Mouse (Mus musculus): Measurements from ENCODE around the gene Acap1. TPM values are rescaled to one million over a fixed set of nuclear protein-coding genes. Genes with fewer than 3 reads are reported as not detected.
"Not testable (repeated sequence)": the region's sequence is repeated elsewhere in the genome, so short reads cannot be mapped to it uniquely, and the experiment has no call there.

Gene Acap1
- polyA plus RNA-seq, 1 experiment from 2014 or later: 0.52 TPM

GRCm38 (mm10) chr11:69933066-69933465 is 37.7 kb upstream of the Acap1 start:
- no peak overlapping the region for H3K4me3 ChIP-seq
- H3K27me3 ChIP-seq: peaks cover 16% of the 10 kb centered on the region
- no peak overlapping the region for H3K9ac ChIP-seq
- 82% methylated on average over 4 of the region's 4 CpGs for WGBS
- ATAC-seq (ENCODE audit: low FRiP score, low read depth): no peak
- no peaks in the 10 kb centered on the region for H3K9me3 ChIP-seq
- H3K4me2 ChIP-seq: no peak overlapping the region
- no peaks in the 10 kb centered on the region for H3K36me3 ChIP-seq
- peaks cover 28% of the 10 kb centered on the region for H3K4me1 ChIP-seq (replicated peaks)
- H3K27ac ChIP-seq (replicated peaks): no peak overlapping the region

GRCm38 (mm10) chr11:69932254-69932653 is 36.9 kb upstream of the Acap1 start:
- H3K9ac ChIP-seq: no peak overlapping the region
- peaks cover 28% of the 10 kb centered on the region for H3K4me1 ChIP-seq (replicated peaks)
- no peak overlapping the region for H3K27ac ChIP-seq (replicated peaks)
- H3K36me3 ChIP-seq: no peaks in the 10 kb centered on the region
- H3K27me3 ChIP-seq: peaks cover 8% of the 10 kb centered on the region
- no peaks in the 10 kb centered on the region for H3K9me3 ChIP-seq
- no peak overlapping the region for H3K4me2 ChIP-seq
- ATAC-seq (ENCODE audit: low FRiP score, low read depth): no peak
- H3K4me3 ChIP-seq: no peak overlapping the region
- WGBS: 42% methylated on average over 3 of the region's 3 CpGs

GRCm38 (mm10) chr11:69931769-69932168 is 36.4 kb upstream of the Acap1 start:
- Histone ChIP-seq H3K27me3 (peaks cover 3% of the 10 kb centered on the region), H3K36me3 (no peaks in the 10 kb centered on the region), H3K4me1 (replicated peaks) (peaks cover 25% of the 10 kb centered on the region), H3K4me3 (no peak overlapping the region), H3K9me3 (no peaks in the 10 kb centered on the region), H3K27ac (replicated peaks) (no peak overlapping the region), H3K4me2 (no peak overlapping the region), H3K9ac (no peak overlapping the region)
- WGBS: 78% methylated on average over 8 of the region's 8 CpGs
- no peak for ATAC-seq (ENCODE audit: low FRiP score, low read depth)

GRCm38 (mm10) chr11:69930967-69931537 is 35.7 kb upstream of the Acap1 start:
- Histone ChIP-seq H3K27ac (replicated peaks) (no peak overlapping the region), H3K9me3 (no peaks in the 10 kb centered on the region), H3K4me3 (no peak overlapping the region), H3K4me2 (no peak overlapping the region), H3K4me1 (replicated peaks) (peaks cover 18% of the 10 kb centered on the region), H3K27me3 (0 out of 2 replicates have a peak, but pooled peaks cover 2% of the 10 kb centered on the region), H3K36me3 (no peaks in the 10 kb centered on the region), H3K9ac (no peak overlapping the region)
- WGBS: 75% methylated on average over 3 of the region's 3 CpGs
- no peak for ATAC-seq (ENCODE audit: low FRiP score, low read depth)

- not testable (repeated sequence) for H3K36me3 ChIP-seq; H3K4me3 ChIP-seq; ATAC-seq (ENCODE audit: low FRiP score, low read depth); H3K27ac ChIP-seq (replicated peaks); H3K4me2 ChIP-seq; H3K9ac ChIP-seq; H3K27me3 ChIP-seq; H3K9me3 ChIP-seq
- peaks cover 11% of the 10 kb centered on the region for H3K4me1 ChIP-seq (replicated peaks)
- 87% methylated on average over 8 of the region's 8 CpGs for WGBS
These were observed 34.8 kb upstream of the Acap1 start for GRCm38 (mm10) chr11:69930176-69930575.

- Histone ChIP-seq H3K4me2 (no peak overlapping the region), H3K27ac (replicated peaks) (no peak overlapping the region), H3K4me3 (no peak overlapping the region), H3K9me3 (no peaks in the 10 kb centered on the region), H3K4me1 (replicated peaks) (peaks cover 7% of the 10 kb centered on the region), H3K36me3 (no peaks in the 10 kb centered on the region), H3K9ac (no peak overlapping the region), H3K27me3 (no peaks in the 10 kb centered on the region)
- no peak for ATAC-seq (ENCODE audit: low FRiP score, low read depth)
- 87% methylated on average over 4 of the region's 4 CpGs for WGBS
These were observed 34.4 kb upstream of the Acap1 start for GRCm38 (mm10) chr11:69929712-69930111.

GRCm38 (mm10) chr11:69927501-69927900 is 32.2 kb upstream of the Acap1 start:
- no peak for ATAC-seq (ENCODE audit: low FRiP score, low read depth)
- H3K4me1 ChIP-seq (replicated peaks): peaks cover 5% of the 10 kb centered on the region
- H3K9ac ChIP-seq: no peak overlapping the region
- no peak overlapping the region for H3K27ac ChIP-seq (replicated peaks)
- H3K36me3 ChIP-seq: no peaks in the 10 kb centered on the region
- no peaks in the 10 kb centered on the region for H3K27me3 ChIP-seq
- no peak overlapping the region for H3K4me3 ChIP-seq
- no peak overlapping the region for H3K4me2 ChIP-seq
- 98% methylated on average over 2 of the region's 2 CpGs for WGBS
- H3K9me3 ChIP-seq: no peaks in the 10 kb centered on the region

GRCm38 (mm10) chr11:69922796-69923195 is 27.5 kb upstream of the Acap1 start:
- Histone ChIP-seq H3K9ac (no peak overlapping the region), H3K27me3 (no peaks in the 10 kb centered on the region), H3K4me1 (replicated peaks) (peaks cover 28% of the 10 kb centered on the region), H3K9me3 (no peaks in the 10 kb centered on the region), H3K27ac (replicated peaks) (peak overlapping the region; percentile 93; the same call in 1 of the 2 replicates), H3K4me2 (peak overlapping the region; percentile 93), H3K4me3 (no peak overlapping the region), H3K36me3 (peaks cover 12% of the 10 kb centered on the region)
- 69% methylated on average over 3 of the region's 3 CpGs for WGBS
- no peak for ATAC-seq (ENCODE audit: low FRiP score, low read depth)

- Histone ChIP-seq H3K9ac (peak overlapping the region; percentile 49), H3K9me3 (no peaks in the 10 kb centered on the region), H3K36me3 (peaks cover 19% of the 10 kb centered on the region), H3K27me3 (no peaks in the 10 kb centered on the region), H3K4me1 (replicated peaks) (peaks cover 28% of the 10 kb centered on the region), H3K4me2 (peak overlapping the region; percentile 93), H3K4me3 (peak overlapping the region; percentile 91), H3K27ac (replicated peaks) (peak overlapping the region; percentile 93)
- no peak for ATAC-seq (ENCODE audit: low FRiP score, low read depth)
- 2% methylated on average over 12 of the region's 12 CpGs for WGBS
These were observed 26.8 kb upstream of the Acap1 start for GRCm38 (mm10) chr11:69922012-69922756.

GRCm38 (mm10) chr11:69921114-69922011 is 26.0 kb upstream of the Acap1 start, which contains the start of gene Eif5a:
Eif5a (minus strand) TSS chr11:69921958.
- Histone ChIP-seq H3K27ac (replicated peaks) (peak within 1 kb of the TSS; percentile 95), H3K27me3 (no peaks in the 10 kb centered on the region), H3K4me2 (peak within 1 kb of the TSS; percentile 93), H3K4me1 (replicated peaks) (peaks cover 28% of the 10 kb centered on the region), H3K9me3 (no peaks in the 10 kb centered on the region), H3K9ac (peak within 1 kb of the TSS; percentile 87), H3K4me3 (peak within 1 kb of the TSS; percentile 91), H3K36me3 (peaks cover 27% of the 10 kb centered on the region)
- peak; percentile 97 for ATAC-seq (ENCODE audit: low FRiP score, low read depth)
- under 1% methylated on average over 75 of the region's 78 CpGs for WGBS

- WGBS: under 1% methylated on average over 49 of the region's 65 CpGs
- ATAC-seq (ENCODE audit: low FRiP score, low read depth): peak; percentile 25
- Histone ChIP-seq H3K27ac (replicated peaks) (peak overlapping the region; percentile 95), H3K4me3 (peak overlapping the region; percentile 91), H3K4me2 (peak overlapping the region; percentile 93), H3K9me3 (no peaks in the 10 kb centered on the region), H3K9ac (peak overlapping the region; percentile 87), H3K27me3 (no peaks in the 10 kb centered on the region), H3K4me1 (replicated peaks) (peaks cover 33% of the 10 kb centered on the region), H3K36me3 (peaks cover 35% of the 10 kb centered on the region)
These were observed 25.1 kb upstream of the Acap1 start for GRCm38 (mm10) chr11:69920266-69921031.

All from hindbrain, embryonic 15.5 days (tissue).